Mouse (Mus musculus) A20 (cell line): ENCODE data around the gene D430041D05Rik.
"Not testable (repeated sequence)": the region's sequence is repeated elsewhere in the genome, so short reads cannot be mapped to it uniquely, and the experiment has no call there.

Experiments used
- DNase-seq: peaks from one replicate; pipeline ENCODE4 v3.0.0-alpha.2; 2011; ENCODE audit warnings: low read depth, low spot score

D430041D05Rik gene

DNA sequence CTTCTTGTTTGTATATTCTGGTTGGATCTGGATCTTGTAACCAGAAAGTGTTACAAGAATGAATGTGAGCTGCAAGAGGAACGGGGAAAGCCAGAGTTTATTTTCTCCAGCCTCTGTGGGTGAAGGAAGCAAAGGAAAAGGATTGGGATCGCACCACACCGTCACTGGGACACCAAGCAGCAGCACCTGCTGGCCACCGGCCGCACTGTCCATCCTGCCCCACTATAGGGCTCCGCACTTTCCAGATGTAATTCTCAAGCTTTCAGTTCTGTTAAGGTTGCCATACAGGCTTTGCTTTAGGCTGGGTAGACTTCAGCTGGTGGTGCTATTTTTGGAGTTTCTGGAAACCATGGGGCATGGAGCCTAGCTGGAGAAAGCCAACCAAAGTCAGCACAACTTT lies 290.5 kb downstream of the D430041D05Rik start:
- no peak for DNase-seq

DNA sequence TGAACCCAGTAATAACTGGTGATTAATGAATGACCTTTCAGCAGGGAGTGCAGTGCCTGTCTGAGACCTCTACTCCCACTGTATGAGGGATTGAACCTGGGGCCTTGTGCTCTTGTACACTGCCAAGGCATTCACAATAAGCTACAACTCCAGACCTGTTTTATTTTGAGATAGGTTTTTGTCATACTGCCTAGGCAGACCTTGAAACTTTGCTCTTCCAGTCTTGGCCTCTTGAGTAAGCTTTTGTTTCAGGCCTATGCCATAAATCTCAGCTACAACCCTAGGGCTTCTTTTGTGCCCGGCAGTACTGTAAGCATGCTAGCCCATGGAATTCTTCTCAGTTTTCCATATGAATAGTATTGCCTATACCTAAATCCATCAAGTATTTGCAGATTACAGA lies 291.7 kb downstream of the D430041D05Rik start:
- no peak for DNase-seq

DNA sequence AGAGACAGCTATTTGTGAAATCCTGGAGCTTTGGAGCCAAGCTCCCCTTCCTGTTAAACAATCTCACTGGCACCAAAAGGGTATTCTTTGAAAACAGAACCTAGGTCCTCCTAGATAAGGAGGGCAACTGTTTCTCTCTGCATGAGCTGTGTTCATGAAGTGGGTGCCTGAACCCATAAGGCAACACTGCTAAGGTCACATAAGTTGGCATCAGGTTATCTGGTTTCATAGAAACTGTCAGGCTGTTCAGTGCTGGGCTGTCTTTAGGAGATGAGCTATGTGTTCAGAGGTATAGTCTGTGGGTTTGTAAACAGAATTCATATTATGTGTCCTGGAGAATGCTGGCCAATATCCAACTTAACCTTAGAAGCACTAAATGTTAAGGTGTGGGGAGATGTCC lies 293.6 kb downstream of the D430041D05Rik start:
- not testable (repeated sequence) for DNase-seq

DNA sequence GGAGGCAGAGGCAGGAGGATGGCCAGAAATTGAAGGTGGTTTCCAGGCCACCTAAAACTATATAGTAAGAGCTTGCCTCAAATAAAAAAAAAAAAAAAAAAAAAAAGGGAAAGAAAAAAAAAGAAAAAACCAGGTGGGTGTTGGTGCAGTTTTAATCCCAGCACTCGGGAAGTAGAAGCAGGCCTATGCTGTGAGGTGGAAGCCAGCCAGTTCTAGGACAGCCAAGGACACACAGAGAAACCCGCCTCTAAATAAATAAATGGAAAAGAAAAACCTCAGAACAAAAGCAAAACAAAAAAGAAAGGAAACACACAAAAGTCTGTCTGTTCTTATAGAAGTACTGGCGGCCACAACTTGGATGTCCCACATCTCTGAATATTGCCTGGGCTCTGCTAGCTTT lies 295.9 kb downstream of the D430041D05Rik start:
- DNase-seq, result peak; percentile 36

DNA sequence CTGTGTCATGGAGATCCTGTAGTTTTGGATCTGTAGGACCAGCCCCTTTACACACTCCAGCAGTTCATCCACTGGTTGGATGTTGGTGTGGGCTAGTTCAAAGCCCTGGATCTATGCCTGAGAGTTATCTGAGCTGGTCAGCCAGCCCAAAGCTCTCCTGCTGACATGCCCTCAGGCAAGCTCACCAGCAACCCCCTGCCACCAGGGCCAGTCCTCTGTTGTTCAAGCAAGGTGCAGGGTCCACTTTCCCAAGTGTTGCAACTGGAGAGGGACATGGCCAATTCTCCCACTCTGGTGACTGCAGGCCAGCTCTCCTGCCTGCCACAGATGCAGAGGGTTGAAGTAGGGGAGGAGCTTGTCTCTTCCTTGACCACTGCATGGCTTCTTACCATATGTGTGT lies 297.2 kb downstream of the D430041D05Rik start:
- not testable (repeated sequence) for DNase-seq

DNA sequence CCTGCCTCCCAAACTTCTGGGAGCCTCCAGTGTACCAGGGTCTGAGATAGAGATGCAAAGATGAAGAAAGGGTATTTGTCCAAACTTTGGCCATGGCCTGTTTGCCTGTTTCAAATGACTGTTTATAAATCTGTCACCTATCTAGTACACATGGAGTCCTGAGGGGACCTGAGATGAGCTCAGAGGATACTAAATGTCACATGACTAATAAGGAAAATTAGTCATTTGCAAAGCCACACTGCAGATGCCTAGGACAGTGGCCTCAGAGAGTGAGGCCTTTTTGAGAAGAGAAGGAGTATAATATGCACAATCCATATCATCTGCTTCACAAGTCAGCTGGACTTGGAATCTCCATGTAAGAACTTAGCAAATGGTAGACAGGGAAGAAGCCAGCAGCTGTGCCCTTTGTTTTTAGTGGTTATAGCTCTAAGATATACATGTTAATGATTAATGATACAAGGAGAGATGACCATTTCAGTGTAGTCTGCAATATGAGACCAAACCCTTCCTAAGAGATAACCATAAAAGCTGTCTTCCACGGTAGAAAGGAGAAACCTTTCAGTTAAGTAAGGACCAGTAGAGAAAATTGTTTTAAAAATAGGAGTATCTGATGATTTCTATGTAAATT lies 299.5 kb downstream of the D430041D05Rik start:
- DNase-seq, result not testable (repeated sequence)

DNA sequence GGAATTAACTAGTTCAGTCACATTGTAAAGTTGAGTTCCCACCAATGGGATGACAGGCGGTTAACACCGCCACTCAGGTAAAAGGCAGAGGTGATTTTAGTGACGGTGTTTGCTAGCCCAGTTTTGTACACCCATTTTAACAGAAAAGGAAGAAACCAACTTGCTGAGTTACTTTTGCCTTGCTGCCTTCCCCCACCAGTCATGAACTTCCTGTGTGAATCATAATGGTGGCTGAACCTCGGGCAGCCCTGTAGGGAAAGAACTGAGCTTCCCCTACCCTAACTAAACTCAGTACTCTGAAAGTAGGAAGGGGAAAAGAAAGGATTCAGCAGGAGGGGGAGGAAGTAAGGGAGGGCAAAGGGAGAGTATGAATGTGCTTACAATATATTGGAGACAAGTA lies 300.8 kb downstream of the D430041D05Rik start:
- peak; percentile 53 for DNase-seq

DNA sequence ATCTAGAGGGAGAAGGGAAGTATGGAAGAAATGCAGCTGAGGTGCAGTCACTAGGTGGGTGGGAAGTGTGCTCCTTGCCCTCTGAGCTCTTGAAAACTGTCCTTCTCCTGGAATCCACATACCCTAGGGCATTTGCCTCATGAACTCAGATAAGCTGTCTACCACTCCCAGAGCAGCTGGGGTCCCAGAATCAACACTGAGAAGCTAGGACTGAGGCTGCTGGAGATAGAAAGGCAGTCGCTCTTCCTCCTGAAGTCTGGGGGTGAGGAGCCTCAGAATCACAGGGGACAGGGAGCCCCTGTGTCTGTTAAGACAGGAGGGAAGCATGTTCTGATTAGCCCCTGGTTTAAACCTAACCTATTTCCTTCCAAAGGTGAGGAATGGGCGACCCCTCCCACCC lies 301.3 kb downstream of the D430041D05Rik start:
- DNase-seq, result no peak

DNA sequence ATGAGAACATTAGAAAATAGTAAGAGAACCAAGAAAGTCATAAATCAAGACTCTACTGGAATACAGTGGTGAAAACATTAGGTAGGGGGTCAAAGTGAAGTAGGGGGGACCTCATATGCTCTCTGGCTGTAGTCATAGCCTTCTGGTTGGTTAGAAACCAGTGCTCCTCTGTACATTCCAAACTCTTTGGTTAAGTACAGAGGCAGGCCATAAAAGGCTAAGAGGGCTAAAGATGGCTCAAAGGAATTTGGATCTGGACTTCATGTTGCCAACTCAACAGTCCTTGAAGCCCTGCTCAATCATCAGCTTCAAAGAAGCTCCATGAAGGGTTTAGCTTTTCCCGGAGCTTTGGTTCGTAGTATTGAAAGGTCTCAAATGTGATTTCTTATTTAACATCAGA lies 301.8 kb downstream of the D430041D05Rik start:
- not testable (repeated sequence) for DNase-seq

DNA sequence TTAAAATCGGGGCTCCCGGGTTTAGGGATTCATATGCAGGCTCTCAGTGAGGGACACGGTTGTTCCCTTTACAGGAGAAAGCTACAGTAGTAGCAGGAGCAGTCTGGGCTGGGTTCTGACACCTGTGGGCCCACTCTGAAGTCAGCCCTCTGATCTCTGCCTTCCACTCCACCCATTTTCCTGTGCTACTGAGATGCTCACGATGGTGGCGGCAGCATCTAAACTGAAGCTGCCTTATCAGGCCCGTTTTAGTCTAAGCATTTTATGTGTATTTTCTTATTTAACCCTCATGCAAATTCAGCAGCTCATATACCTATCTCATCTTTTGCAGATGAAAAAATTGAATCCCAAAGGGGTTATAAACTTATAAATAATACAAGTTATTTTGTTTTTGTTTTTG lies 306.0 kb downstream of the D430041D05Rik start:
- DNase-seq, result no peak

DNA sequence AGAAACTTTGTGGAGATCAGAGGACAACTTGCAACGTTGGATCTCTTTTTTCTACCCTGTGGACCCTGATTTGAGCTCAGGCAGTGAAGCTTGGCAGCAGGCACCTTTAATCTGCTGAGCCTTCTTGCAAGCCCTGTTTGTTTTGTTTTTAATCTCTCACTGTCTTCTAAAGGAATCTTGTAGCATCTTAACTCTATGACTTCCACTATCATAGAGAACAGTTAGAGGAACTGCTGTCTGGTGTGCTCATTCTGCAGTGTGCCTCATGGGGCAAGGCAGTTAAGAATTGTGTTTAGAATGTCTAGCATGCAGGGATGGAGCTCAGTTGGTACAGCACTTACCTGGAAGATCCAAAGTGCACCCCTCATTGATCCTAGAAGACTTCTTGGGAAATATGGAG lies 310.9 kb downstream of the D430041D05Rik start:
- no peak for DNase-seq

DNA sequence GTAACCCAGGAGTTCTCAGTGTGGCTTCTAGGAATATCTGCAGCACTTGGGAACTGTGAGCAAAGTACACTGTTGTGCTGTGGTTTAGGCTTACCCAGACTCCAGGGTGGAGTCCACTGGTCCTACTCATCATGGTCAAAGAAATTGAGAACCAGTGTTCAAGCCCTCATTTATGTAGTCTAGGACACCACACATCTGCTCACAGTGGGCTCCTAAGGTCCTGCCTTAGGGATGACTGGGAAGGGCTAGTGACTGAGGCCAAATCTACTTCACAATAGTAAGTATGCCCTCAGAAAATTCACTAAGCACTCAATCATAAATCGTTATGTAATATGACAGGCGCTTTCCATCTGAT lies 311.6 kb downstream of the D430041D05Rik start:
- DNase-seq, result no peak

DNA sequence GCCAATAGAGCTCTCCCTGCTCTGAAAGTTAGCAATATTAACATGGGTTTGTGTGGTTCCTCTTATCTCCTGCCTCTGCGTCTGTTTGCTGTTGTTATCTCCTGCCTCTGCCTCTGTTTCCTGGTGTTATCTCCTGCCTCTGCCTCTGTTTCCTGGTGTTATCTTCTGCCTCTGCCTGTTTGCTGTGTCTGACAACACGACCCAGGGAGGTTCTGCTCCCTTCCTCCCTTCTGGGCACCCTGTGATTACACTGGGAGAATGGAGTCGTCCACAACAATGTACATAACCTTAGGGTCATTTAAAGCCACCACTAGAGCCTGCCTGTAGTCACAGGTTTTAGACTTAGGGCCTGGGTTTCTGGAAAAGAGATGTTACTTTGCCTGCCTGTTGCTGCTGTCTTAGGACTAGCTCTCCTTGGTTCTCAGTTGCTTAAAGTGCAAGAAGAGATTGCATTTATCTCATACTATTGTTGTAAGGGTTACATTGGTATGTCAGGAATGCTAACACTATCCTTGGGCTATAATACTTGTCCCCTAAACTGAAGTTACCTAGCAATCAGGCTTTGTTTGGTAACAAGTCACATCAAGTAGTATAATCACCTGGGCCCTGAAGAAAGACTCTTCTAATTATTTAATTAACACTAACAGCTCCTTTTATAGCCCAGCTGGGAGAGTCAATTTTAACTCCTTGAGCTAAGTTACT lies 312.1 kb downstream of the D430041D05Rik start:
- DNase-seq, result no peak

DNA sequence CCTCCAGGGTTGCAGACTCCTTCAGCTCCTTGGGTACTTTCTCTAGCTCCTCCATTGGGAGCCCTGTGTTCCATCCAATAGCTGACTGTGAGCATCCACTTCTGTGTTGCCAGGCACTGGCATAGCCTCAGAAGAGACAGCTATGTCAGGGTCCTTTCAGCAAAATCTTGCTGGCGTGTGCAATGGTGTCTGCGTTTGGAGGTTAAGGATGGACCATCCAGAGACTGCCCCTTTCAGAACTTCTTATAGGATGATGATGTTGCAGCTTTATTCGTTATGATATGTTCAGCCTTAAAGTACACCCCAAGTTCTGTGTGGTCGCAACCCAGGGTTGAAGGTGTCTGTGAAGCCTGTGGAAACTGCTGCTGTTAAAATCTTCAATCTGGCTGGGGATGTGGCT lies 313.4 kb downstream of the D430041D05Rik start:
- peak; percentile 1 for DNase-seq

DNA sequence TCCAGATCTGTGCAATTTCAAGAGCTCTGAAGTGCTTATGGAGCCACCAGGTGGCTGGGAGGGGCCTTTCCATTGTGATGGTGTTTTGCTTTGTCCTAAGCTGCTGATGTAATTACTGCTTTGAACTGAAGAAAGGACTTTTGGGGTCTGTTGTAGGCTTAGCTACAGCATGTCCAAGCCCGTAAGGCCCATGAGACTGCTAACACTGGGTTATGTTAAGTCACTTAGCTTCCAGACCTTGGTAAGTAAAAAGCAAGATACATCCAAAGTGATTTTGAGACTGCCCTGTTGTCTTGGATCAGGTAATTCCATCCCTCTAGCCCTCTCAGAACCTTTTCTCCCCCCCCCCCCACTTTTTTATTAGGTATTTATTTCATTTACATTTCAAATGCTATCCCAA lies 314.0 kb downstream of the D430041D05Rik start:
- peak; percentile 26 for DNase-seq

DNA sequence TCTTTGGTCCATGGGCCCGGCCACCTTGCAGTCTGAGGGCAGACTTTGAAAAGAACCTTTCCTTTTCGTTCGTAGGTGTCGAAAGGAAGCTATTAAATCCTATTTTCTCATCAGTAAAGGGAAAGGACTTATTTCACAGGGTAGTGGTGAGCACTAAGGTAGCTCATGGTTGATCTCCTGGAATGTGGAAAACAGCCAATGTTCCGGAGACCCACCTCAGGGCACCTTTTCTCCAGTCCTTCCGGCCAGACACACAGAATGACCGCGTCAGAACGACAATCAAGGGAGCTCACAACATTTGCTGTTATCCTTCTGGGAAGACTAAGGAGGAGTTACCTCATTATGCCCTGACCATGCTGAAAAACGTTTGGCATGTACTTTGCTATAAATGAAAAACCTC lies 314.6 kb downstream of the D430041D05Rik start:
- peak; percentile 26 for DNase-seq

DNA sequence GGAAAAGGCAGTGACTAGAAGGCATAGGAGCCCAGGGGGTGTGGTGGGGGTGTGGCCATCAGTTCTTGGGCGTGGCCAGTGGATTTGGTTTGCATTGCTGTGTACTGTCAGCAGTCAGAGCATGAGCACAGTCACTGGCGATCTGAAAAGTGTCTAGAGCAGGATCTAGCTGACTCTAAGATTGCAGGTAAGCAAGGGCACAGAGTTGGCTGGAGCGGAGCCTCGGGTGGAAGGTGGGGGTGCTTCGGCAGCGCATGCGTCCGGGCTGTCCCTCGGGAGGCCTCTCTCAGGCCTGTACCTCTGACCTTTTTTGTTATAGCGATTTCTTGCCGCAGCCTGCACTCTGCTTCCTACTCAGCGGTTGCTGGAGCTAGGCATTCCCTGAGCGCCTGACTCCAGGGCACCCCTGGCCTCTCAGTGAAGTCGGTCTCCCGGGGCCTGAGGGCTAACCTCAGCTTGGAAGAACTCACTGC lies 315.0 kb downstream of the D430041D05Rik start, which contains the start of gene Cd59a:
Gene Cd59a (plus strand): TSS at position 61 of the 473 bp plus-strand sequence.
- peak; percentile 92 for DNase-seq

DNA sequence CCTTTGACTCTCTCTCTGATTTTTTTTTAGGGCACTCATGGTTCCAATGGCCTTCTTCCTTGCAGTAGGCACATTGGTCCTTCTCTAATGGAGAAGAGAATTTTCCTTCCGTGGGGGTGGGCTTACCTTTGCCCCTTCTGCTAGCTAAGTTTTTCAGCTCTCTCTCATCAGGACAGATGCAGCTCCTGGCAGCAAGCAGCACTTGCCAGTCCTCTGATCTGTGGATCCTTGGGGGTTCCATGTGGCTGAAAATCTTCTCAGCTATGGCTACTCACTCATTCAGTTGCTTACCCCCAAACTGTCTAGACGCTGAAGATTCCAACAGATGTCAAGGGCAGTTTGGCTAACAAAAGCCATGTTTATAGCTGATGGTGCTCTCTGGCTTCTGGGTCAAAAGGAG lies 317.5 kb downstream of the D430041D05Rik start:
- peak; percentile 1 for DNase-seq
